Mouse (Mus musculus): ENCODE data around the gene Xrcc6. TPM values are rescaled to one million over a fixed set of nuclear protein-coding genes. Genes with fewer than 3 reads are reported as not detected.

Xrcc6 gene
- polyA plus RNA-seq, 1 experiment from 2014 or later = 76.1 TPM

DNA sequence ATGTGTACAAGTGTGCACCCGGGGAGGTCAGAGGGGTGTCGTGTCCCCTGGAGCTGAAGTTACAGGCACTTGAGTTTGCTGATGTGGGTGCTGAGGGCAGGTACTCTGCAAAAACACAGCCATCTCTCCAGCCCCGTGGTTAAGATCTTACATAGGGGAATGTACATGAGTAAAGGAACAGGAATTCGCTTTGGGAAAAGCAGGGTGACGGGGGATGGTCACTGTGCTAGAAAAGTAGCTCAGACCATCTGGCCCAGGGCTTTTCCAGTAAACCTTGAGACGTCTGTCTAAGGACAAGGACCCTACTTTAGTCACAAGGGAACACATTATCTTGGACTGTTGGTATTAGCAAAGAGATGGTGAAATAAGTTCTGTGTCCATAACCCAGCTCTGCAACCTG, 24.3 kb downstream of the Xrcc6 start:
- Histone ChIP-seq H3K9ac (no peak overlapping the region), H3K4me2 (replicated peaks) (no peak overlapping the region), H3K27me3 (replicated peaks) (no peaks in the 10 kb centered on the region), H3K9me3 (no peaks in the 10 kb centered on the region), H3K27ac (no peak overlapping the region), H3K4me3 (replicated peaks) (no peak overlapping the region), H3K4me1 (replicated peaks) (peaks cover 18% of the 10 kb centered on the region), H3K36me3 (no peaks in the 10 kb centered on the region)
- 81% methylated on average over 6 of the region's 6 CpGs for WGBS
- ATAC-seq = no peak

DNA sequence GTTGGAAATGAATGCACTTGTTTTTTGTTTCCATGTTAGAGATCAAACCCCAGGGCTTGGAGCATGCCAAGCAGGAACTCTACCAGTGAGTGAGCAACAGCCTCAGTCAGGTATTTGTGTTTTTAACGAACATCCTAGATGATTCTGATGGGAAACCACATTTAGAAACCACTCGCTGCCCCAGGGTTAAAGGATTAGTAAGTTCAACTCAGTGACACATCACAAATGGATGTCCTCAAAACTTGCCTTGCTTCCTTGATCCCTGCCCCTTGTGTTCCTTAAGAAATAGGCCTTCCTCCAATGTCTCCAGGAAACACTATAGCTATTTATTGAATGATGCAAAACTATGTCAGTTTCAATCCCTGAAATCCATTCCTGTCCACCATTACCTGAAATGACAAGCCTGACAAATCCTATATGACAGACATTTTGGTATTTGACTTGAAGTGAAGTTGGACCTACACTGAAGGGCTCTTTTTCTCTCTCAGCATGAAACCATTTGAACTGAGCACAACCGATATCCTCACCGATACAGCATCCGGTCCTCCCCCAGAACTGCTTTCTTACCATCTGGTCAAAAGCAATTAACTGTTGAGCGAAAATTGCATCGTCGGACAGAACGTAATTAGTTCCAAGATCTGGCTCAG, 27.2 kb downstream of the Xrcc6 start:
- no peaks in the 10 kb centered on the region for H3K36me3 ChIP-seq
- H3K4me1 ChIP-seq (replicated peaks) = peaks cover 19% of the 10 kb centered on the region
- peak overlapping the region; percentile 66 for H3K4me3 ChIP-seq (replicated peaks)
- H3K9me3 ChIP-seq = no peaks in the 10 kb centered on the region
- WGBS = 21% methylated on average over 9 of the region's 9 CpGs
- no peaks in the 10 kb centered on the region for H3K27me3 ChIP-seq (replicated peaks)
- peak overlapping the region; percentile 92 for H3K4me2 ChIP-seq (replicated peaks)
- peak overlapping the region; percentile 70 for H3K9ac ChIP-seq
- H3K27ac ChIP-seq = peak overlapping the region; percentile 69; the same call in 1 of the 2 replicates
- no peak for ATAC-seq

DNA sequence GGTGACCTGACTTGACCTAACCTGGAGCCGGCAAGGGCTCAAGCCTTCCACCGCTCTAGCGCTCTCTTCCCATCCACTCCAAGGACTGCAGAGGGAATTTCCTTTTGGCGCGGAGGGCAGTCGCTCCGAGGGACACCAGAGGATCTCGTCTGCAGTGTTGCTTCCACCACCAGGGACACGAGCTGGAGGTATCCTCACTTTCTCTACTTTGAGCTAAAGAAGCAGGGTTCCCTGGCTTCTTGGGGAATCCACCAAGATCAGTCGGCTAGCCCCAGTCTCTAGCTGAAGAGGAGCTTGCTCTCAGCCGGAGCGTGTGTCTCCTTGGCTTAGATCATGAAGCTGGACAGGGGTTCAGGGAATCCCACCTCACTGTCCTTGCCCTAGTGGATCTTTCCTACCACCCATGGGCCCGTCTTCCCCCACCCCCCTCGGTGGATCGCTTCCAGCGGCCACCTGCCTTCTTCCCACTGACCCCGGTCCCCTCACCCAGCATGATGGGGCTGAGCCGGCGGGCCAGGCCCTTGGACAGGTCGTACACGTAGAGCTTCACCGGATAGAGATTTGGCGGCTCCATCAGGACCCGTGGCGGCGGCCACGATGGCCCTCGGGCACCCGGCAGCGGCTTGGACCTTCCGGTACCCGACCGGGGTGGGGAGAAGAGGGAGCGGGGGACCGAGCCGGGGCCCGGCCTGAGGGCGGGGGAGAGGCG, 27.9 kb downstream of the Xrcc6 start:
- Histone ChIP-seq H3K27ac (peak overlapping the region; percentile 69), H3K9ac (peak overlapping the region; percentile 70), H3K36me3 (no peaks in the 10 kb centered on the region), H3K4me1 (replicated peaks) (peaks cover 19% of the 10 kb centered on the region), H3K4me2 (replicated peaks) (peak overlapping the region; percentile 92), H3K4me3 (replicated peaks) (peak overlapping the region; percentile 66), H3K9me3 (no peaks in the 10 kb centered on the region), H3K27me3 (replicated peaks) (no peaks in the 10 kb centered on the region)
- under 1% methylated on average over 37 of the region's 39 CpGs for WGBS
- peak; percentile 70; the same call in 1 of the 2 replicates for ATAC-seq

DNA sequence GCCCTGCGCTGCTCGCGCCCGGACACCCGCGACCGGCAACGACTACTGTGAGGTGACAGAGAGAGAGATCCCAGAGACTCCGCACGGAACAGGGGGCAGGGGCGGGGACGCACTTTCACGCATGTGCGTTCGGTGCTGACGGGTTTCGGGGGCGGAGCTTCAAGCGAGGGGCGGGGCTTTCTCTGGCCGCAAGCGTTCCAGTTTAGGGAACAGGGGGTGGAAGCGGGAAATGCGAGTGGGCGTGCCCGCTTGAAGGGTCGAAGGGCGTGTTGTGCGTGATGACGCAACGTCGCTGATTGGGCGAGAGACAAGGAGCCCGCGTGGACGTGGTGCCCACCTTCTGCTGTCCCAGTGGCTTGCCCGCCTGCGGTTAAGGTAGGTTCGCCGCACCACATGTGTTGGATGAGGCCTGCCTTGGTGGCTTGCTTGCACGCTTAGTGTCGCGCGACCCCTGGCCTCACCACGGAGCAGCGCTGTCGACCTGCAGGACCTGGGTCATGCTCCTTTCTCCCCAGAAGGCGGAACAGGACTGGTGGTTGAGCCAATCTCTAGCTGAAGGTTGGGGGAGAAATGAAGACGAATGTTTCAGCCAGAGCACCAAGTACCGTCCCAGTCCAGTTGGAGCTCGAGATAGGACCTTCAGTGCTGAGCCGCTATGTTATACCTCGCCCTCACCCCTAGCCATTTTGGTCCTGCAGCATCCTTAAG, 28.6 kb downstream of the Xrcc6 start:
- peak overlapping the region; percentile 72 for H3K27ac ChIP-seq
- peak; percentile 98 for ATAC-seq
- peak overlapping the region; percentile 66 for H3K4me3 ChIP-seq (replicated peaks)
- peaks cover 19% of the 10 kb centered on the region for H3K4me1 ChIP-seq (replicated peaks)
- under 1% methylated on average over 53 of the region's 53 CpGs for WGBS
- peak overlapping the region; percentile 70 for H3K9ac ChIP-seq
- H3K4me2 ChIP-seq (replicated peaks) = peak overlapping the region; percentile 92
- H3K36me3 ChIP-seq = no peaks in the 10 kb centered on the region
- H3K27me3 ChIP-seq (replicated peaks) = no peaks in the 10 kb centered on the region
- no peaks in the 10 kb centered on the region for H3K9me3 ChIP-seq

DNA sequence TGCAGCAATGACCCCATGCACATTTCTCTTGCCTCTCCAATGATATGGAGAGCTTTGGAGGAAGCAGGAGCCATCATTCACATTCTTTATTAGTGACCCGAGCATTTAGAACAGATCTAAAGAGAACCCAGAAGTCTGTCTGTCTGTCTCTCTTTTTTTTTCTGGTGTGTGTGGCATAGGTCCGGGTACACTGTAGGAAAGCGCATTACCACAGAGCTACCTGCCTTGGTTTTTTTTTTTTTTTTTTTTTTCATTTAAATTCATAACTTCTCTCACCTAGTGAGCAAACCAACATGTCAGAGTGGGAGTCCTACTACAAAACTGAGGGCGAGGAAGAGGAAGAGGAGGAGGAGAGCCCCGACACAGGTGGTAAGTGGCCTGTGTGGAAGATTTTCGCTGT, 29.2 kb downstream of the Xrcc6 start:
- H3K4me2 ChIP-seq (replicated peaks) = peak overlapping the region; percentile 83
- peak overlapping the region; percentile 72 for H3K27ac ChIP-seq
- ATAC-seq = no peak
- no peaks in the 10 kb centered on the region for H3K36me3 ChIP-seq
- H3K4me1 ChIP-seq (replicated peaks) = peaks cover 19% of the 10 kb centered on the region
- WGBS = 15% methylated on average over 6 of the region's 6 CpGs
- peak overlapping the region; percentile 66 for H3K4me3 ChIP-seq (replicated peaks)
- no peaks in the 10 kb centered on the region for H3K9me3 ChIP-seq
- H3K9ac ChIP-seq = peak overlapping the region; percentile 64
- no peaks in the 10 kb centered on the region for H3K27me3 ChIP-seq (replicated peaks)

DNA sequence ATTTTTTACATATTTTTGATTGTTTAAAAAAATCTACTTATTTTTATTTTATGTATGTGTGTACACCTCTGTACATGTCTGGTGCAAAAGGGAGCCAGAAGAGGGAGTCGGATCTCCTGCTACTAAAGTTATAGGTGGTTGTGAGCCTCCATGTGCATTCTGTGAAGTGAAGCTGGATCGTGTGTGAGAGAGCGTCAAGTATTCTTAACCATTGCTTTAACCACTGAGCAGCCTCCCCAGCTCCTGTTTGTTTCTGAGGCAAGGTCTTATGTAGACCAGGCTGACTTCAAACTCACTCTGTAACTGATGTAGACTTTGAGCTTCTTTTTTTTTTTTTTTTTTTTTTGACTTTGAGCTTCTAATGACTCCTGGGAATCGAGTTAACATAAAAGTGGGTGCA, 29.8 kb downstream of the Xrcc6 start:
- H3K36me3 ChIP-seq = no peaks in the 10 kb centered on the region
- no peaks in the 10 kb centered on the region for H3K27me3 ChIP-seq (replicated peaks)
- H3K9ac ChIP-seq = no peak overlapping the region
- 73% methylated on average over 4 of the region's 4 CpGs for WGBS
- no peak overlapping the region for H3K27ac ChIP-seq
- H3K4me2 ChIP-seq (replicated peaks) = no peak overlapping the region; the same call in 1 of the 2 replicates
- peaks cover 19% of the 10 kb centered on the region for H3K4me1 ChIP-seq (replicated peaks)
- H3K9me3 ChIP-seq = no peaks in the 10 kb centered on the region
- H3K4me3 ChIP-seq (replicated peaks) = no peak overlapping the region
- ATAC-seq = no peak

DNA sequence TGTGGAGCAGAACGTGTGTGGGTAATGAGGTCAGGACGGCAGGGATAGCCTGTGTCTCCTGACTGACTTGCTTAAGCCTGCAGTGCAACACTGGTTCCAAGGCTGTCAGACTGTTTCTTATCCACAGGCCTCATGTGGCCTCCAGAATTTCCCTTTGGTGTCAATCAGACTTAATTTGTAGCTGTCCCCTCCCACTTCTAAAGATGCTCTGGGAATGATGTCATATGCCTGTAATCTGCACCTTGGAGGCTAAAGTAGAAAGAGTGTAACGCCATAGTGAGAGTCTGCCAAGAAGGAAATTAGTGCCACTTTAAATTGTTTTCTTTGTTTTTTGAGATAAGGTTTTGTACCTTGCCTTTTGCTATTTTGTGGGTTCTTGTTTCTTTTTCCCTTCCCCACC, 31.7 kb downstream of the Xrcc6 start:
- Histone ChIP-seq H3K4me3 (replicated peaks) (no peak overlapping the region), H3K27me3 (replicated peaks) (no peaks in the 10 kb centered on the region), H3K9ac (no peak overlapping the region), H3K9me3 (no peaks in the 10 kb centered on the region), H3K4me2 (replicated peaks) (no peak overlapping the region), H3K36me3 (peaks cover 11% of the 10 kb centered on the region), H3K4me1 (replicated peaks) (peaks cover 15% of the 10 kb centered on the region), H3K27ac (no peak overlapping the region)
- no peak for ATAC-seq
- WGBS = 78% methylated on average over 3 of the region's 3 CpGs

DNA sequence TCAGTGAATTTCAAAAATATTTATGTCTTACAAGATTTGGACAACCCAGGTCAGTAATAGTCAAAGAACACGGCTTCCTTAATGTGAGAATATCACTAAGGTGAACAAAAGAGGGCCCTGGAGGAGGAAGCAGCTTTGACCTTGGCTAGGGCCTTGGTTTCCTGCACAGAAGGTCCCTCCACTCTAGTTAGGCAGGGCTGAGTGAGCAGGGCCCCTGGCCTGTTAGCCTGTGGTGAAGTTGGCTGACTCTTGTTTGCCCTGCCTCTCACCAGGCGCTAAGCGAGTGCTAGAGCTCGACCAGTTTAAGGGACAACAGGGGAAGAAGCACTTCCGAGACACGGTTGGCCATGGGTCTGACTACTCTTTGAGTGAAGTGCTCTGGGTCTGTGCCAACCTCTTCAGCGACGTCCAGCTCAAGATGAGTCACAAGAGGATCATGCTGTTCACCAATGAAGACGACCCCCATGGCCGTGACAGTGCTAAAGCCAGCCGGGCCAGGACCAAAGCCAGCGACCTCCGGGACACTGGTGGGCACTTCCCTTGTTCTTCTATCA, 35.0 kb downstream of the Xrcc6 start:
- 84% methylated on average over 13 of the region's 13 CpGs for WGBS
- no peaks in the 10 kb centered on the region for H3K27me3 ChIP-seq (replicated peaks)
- ATAC-seq = no peak
- H3K9me3 ChIP-seq = no peaks in the 10 kb centered on the region
- peaks cover 36% of the 10 kb centered on the region for H3K36me3 ChIP-seq
- H3K4me1 ChIP-seq (replicated peaks) = no peaks in the 10 kb centered on the region
- no peak overlapping the region for H3K4me2 ChIP-seq (replicated peaks)
- no peak overlapping the region for H3K27ac ChIP-seq
- no peak overlapping the region for H3K4me3 ChIP-seq (replicated peaks)
- H3K9ac ChIP-seq = no peak overlapping the region

DNA sequence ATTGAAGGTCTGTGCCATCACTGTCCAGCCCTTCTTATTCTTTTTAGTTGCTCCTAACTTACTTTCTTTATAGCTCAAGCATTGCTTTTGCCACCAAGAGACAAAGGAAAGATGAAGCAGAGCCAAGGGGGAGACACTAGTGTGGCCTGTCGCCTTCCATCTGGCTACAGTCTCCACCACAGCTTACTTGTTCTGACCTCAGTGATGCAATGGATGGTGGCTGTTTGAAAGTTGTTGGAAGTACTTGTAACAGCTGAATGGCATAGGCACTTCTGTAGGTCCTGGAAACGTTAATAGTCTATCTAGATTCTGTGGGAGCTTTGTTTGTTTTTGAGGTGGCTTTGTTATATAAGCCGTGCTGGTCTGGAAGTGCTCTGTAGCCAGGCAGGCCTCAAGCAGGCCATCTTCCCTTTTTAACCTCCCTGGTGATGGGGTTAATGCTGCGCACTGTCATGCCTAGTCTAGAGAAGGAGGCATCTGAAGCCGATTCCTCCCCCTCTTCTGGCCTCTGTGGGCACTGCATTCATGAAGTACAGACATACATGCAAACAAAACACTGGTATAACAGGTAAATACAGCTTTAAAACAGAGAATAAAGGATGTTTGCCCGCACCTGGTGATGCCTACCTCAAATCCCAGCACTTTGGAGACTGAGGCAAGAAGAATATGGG, 36.5 kb downstream of the Xrcc6 start:
- Histone ChIP-seq H3K27ac (no peak overlapping the region), H3K4me2 (replicated peaks) (no peak overlapping the region), H3K4me3 (replicated peaks) (no peak overlapping the region), H3K4me1 (replicated peaks) (no peaks in the 10 kb centered on the region), H3K36me3 (peaks cover 36% of the 10 kb centered on the region), H3K9ac (no peak overlapping the region), H3K9me3 (no peaks in the 10 kb centered on the region), H3K27me3 (replicated peaks) (no peaks in the 10 kb centered on the region)
- no peak for ATAC-seq
- WGBS = 83% methylated on average over 6 of the region's 6 CpGs

DNA sequence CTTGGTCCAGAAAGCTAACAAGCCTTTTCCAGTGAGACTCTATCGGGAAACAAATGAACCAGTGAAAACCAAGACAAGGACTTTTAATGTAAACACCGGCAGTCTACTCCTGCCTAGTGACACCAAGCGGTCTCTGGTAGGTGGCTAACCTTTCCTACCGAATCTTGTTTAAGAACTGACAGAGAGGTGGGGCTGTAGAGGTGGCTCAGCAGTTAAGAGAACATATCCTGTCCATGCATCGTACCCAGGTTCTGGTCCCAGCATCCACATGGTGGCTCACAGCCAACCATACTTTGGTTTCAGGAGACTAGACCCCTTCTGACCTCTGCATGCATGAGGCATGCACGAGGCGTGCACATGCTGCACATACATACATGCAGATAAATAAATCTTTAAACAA, 39.6 kb downstream of the Xrcc6 start:
- H3K27me3 ChIP-seq (replicated peaks) = no peaks in the 10 kb centered on the region
- H3K27ac ChIP-seq = no peak overlapping the region
- no peak overlapping the region for H3K4me2 ChIP-seq (replicated peaks)
- H3K9ac ChIP-seq = no peak overlapping the region
- H3K9me3 ChIP-seq = no peaks in the 10 kb centered on the region
- peaks cover 44% of the 10 kb centered on the region for H3K36me3 ChIP-seq
- 87% methylated on average over 7 of the region's 7 CpGs for WGBS
- H3K4me1 ChIP-seq (replicated peaks) = no peaks in the 10 kb centered on the region
- H3K4me3 ChIP-seq (replicated peaks) = no peak overlapping the region
- ATAC-seq = no peak

DNA sequence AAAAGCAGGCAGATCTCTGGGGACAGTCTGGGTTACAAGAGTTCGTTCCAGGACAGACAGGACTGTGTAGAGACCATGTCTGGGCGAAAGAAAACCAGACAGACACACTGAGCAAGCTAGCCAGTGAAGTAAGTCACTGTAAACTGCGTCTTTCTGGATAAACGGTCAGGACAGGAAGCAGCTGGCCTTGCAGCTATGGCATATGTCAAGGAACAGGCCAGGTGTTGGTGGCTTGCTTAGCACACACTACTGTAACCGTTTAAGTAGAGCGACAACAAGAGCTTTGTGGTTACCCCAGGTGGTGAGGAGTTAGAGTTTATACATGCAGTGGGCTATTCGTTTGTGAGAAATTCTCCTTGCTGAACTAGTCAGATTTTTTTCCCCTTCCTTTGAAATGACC, 40.1 kb downstream of the Xrcc6 start:
- no peak overlapping the region for H3K4me3 ChIP-seq (replicated peaks)
- WGBS = 75% methylated on average over 7 of the region's 7 CpGs
- H3K4me2 ChIP-seq (replicated peaks) = no peak overlapping the region
- no peak overlapping the region for H3K27ac ChIP-seq
- no peaks in the 10 kb centered on the region for H3K9me3 ChIP-seq
- H3K27me3 ChIP-seq (replicated peaks) = no peaks in the 10 kb centered on the region
- peaks cover 44% of the 10 kb centered on the region for H3K36me3 ChIP-seq
- no peak for ATAC-seq
- no peaks in the 10 kb centered on the region for H3K4me1 ChIP-seq (replicated peaks)
- H3K9ac ChIP-seq = no peak overlapping the region

DNA sequence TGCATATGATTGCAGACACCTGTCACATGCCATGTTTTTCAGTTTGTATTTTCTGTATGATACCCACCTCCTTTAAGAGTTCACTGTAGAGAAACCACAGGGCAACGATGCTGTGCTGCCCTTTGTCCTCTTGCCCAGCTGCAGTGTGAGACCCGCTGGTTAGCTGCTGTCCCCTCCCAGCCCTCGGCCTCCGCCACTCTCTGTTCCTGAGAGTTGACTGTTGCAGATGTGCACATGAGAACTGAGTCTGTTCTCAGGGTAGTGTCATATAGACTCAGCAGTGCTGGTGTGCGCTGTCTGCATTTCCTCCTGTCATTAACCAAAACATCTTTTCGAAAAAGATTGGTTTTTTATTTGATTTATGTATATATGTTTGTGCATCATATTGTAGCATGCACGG, 44.8 kb downstream of the Xrcc6 start:
- peaks cover 15% of the 10 kb centered on the region for H3K36me3 ChIP-seq
- WGBS = 89% methylated on average over 7 of the region's 7 CpGs

More for the DNA sequence above, 44.8 kb downstream of the Xrcc6 start:
- Histone ChIP-seq H3K4me1 (replicated peaks) (no peaks in the 10 kb centered on the region), H3K4me2 (replicated peaks) (no peak overlapping the region), H3K9me3 (no peaks in the 10 kb centered on the region), H3K27ac (no peak overlapping the region), H3K27me3 (replicated peaks) (no peaks in the 10 kb centered on the region), H3K9ac (no peak overlapping the region), H3K4me3 (replicated peaks) (no peak overlapping the region)
- no peak for ATAC-seq
